Mouse (Mus musculus) thymus, postnatal 0 days (tissue): ENCODE measurements around the gene Kiss1r. TPM values are rescaled to one million over a fixed set of nuclear protein-coding genes. Genes with fewer than 3 reads are reported as not detected.

ENCODE experiments used
- DNase-seq: peaks from one replicate; pipeline ENCODE4 v3.0.0-alpha.2; 2015; ENCODE audit warnings: low spot score
- polyA plus RNA-seq: library from polyadenylated mRNA; unstranded; fragments of >200 nt; fragmentation: Nextera tagmentation; extraction: Ambion mirVana; gene quantifications from 2 replicates; pipeline ENCODE4 v1.2.1, GENCODE M21; 2015

Kiss1r gene
- polyA plus RNA-seq, 1 experiment from 2014 or later = 1.2 TPM

- DNase-seq = no peak
Measured at GRCm38 (mm10) chr10:79897316-79898245, 19.2 kb upstream of the Kiss1r start.

GRCm38 (mm10) chr10:79900951-79901410 is 15.8 kb upstream of the Kiss1r start:
- DNase-seq = no peak

- no peak for DNase-seq
Measured at GRCm38 (mm10) chr10:79906712-79907111, 10.1 kb upstream of the Kiss1r start.

- no peak for DNase-seq
Measured at GRCm38 (mm10) chr10:79907415-79907814, 9.4 kb upstream of the Kiss1r start.

- DNase-seq = peak; percentile 97
Measured at GRCm38 (mm10) chr10:79908167-79909091, 8.3 kb upstream of the Kiss1r start, which contains the start of gene Med16. Gene Med16, minus strand, starts transcription at chr10:79908923.

- no peak for DNase-seq
Measured at GRCm38 (mm10) chr10:79909092-79909922, 7.5 kb upstream of the Kiss1r start.

- no peak for DNase-seq
Measured at GRCm38 (mm10) chr10:79910556-79910955, 6.2 kb upstream of the Kiss1r start, which contains the start of gene Gm26602. Gene Gm26602, plus strand, starts transcription at chr10:79910856.

GRCm38 (mm10) chr10:79912412-79912811 is 4.4 kb upstream of the Kiss1r start:
- no peak for DNase-seq

GRCm38 (mm10) chr10:79914131-79914947 is 2.4 kb upstream of the Kiss1r start:
- DNase-seq = no peak

- no peak for DNase-seq
Measured at GRCm38 (mm10) chr10:79914948-79915596, 1.7 kb upstream of the Kiss1r start.

- DNase-seq = no peak
Measured at GRCm38 (mm10) chr10:79916081-79916480, 690 bp upstream of the Kiss1r start.

GRCm38 (mm10) chr10:79917532-79918100 is 845 bp downstream of the Kiss1r start:
- DNase-seq = no peak

- DNase-seq = no peak
Measured at GRCm38 (mm10) chr10:79918231-79919078, 1.7 kb downstream of the Kiss1r start.

GRCm38 (mm10) chr10:79919251-79919849 is 2.6 kb downstream of the Kiss1r start:
- DNase-seq = no peak

- DNase-seq = no peak
Measured at GRCm38 (mm10) chr10:79920056-79920890, 3.5 kb downstream of the Kiss1r start.

- peak; percentile 45 for DNase-seq
Measured at GRCm38 (mm10) chr10:79920958-79921535, 4.3 kb downstream of the Kiss1r start, which contains the start of gene R3hdm4. Gene R3hdm4, minus strand, starts transcription at chr10:79921208.
